Mouse (Mus musculus) bone marrow, adult 2 months (tissue): ENCODE measurements around the gene Nek11. TPM values are rescaled to one million over a fixed set of nuclear protein-coding genes. Genes with fewer than 3 reads are reported as not detected.

Experiments
- H3K27ac ChIP-seq: fragments of 200-500 bp; 2 replicates; pipeline ENCODE4 v1.5.1; 2012; ENCODE audit warnings: low read depth, mild to moderate bottlenecking, control low read depth, inconsistent platforms, low read length; ENCODE audit not compliant: control insufficient read depth, poor library complexity, insufficient read depth
- H3K4me1 ChIP-seq: fragments of 200-500 bp; 2 replicates; pipeline ENCODE4 v1.6.1; 2011; ENCODE audit warnings: low read length; ENCODE audit not compliant: control insufficient read depth, insufficient read depth
- H3K4me3 ChIP-seq: fragments of 200-500 bp; replicated peaks from 2 replicates; pipeline ENCODE3; 2011; ENCODE audit warnings: mild to moderate bottlenecking, low read depth, low read length, control low read depth; ENCODE audit not compliant: control insufficient read depth
- CTCF ChIP-seq: fragments of 200-500 bp; IDR thresholded peaks from 2 replicates; pipeline ENCODE4 v1.5.1; 2011; ENCODE audit warnings: low read length, control low read depth; ENCODE audit not compliant: control insufficient read depth, insufficient read depth
- POLR2A ChIP-seq: fragments of 200-500 bp; IDR thresholded peaks from 2 replicates; pipeline ENCODE4 v1.6.1; 2011; ENCODE audit warnings: low read depth, mild to moderate bottlenecking, control low read depth, low read length, borderline replicate concordance; ENCODE audit not compliant: control insufficient read depth
- WGBS: fragments of 180-500 bp; shearing (Covaris S2); methylation state at CpG from one replicate; pipeline ENCODE4 v1.1.7; 2018; 5-methylcytosine and 5-hydroxymethylcytosine counted together
- polyA plus RNA-seq: library from polyadenylated mRNA; stranded (reverse); fragments of >200 nt; gene quantifications from 2 replicates; pipeline ENCODE4 v1.2.4, GENCODE M21; 2011; ENCODE audit warnings: low replicate concordance; ENCODE audit not compliant: missing spikeins, insufficient read depth, insufficient read length

Gene Nek11
- polyA plus RNA-seq, 1 experiment = not detected

DNA sequence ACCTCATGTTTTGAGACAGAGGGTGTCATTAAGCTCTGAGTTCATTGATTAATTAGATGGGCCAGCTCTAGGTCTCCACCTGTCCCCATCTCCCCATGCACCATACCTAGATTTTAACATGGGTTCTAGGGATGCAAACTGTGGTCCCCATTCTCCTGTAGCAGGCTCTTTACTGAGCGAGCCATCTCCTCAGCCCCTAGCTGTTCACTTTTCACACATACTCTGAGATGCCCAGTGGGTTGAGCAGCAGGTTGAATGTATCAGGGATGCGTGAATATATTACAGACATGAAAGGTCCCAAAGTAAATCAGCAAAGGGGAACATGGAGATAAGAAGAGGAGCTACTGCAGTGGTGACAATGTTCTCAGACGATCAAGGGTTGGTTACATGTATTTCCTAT is 52.8 kb downstream of the Nek11 start:
- Histone ChIP-seq H3K4me1 (no peaks in the 10 kb centered on the region), H3K27ac (no peak overlapping the region), H3K4me3 (no peak overlapping the region)
- TF ChIP-seq CTCF (no peak), POLR2A (no peak)
- whole genome bisulfite sequencing = 76% methylated on average over 3 of the region's 3 CpGs

GRCm38 (mm10) chr9:105332436-105333016 is 62.8 kb downstream of the Nek11 start:
- no peak overlapping the region for H3K27ac ChIP-seq
- H3K4me3 ChIP-seq = no peak overlapping the region
- no peaks in the 10 kb centered on the region for H3K4me1 ChIP-seq
- TF ChIP-seq POLR2A = no peak
- 74% methylated on average over 4 of the region's 4 CpGs for WGBS

- TF ChIP-seq CTCF (no peak), POLR2A (no peak)
- no peaks in the 10 kb centered on the region for H3K4me1 ChIP-seq
- WGBS = 82% methylated on average over 10 of the region's 10 CpGs
- H3K4me3 ChIP-seq = no peak overlapping the region
- H3K27ac ChIP-seq = no peak overlapping the region
These were observed 73.5 kb downstream of the Nek11 start for GRCm38 (mm10) chr9:105321856-105322255.

GRCm38 (mm10) chr9:105313250-105313649 is 82.1 kb downstream of the Nek11 start:
- TF ChIP-seq POLR2A = no peak
- WGBS = 76% methylated on average over 10 of the region's 10 CpGs

GRCm38 (mm10) chr9:105312686-105313085 is 82.6 kb downstream of the Nek11 start:
- no peak for TF ChIP-seq CTCF
- no peak for TF ChIP-seq POLR2A
- Histone ChIP-seq H3K27ac (no peak overlapping the region), H3K4me1 (no peaks in the 10 kb centered on the region), H3K4me3 (no peak overlapping the region)
- WGBS = 87% methylated on average over 1 of the region's 1 CpGs

More at GRCm38 (mm10) chr9:105313250-105313649, 82.1 kb downstream of the Nek11 start:
- Histone ChIP-seq H3K4me1 (no peaks in the 10 kb centered on the region), H3K27ac (no peak overlapping the region), H3K4me3 (no peak overlapping the region)

DNA sequence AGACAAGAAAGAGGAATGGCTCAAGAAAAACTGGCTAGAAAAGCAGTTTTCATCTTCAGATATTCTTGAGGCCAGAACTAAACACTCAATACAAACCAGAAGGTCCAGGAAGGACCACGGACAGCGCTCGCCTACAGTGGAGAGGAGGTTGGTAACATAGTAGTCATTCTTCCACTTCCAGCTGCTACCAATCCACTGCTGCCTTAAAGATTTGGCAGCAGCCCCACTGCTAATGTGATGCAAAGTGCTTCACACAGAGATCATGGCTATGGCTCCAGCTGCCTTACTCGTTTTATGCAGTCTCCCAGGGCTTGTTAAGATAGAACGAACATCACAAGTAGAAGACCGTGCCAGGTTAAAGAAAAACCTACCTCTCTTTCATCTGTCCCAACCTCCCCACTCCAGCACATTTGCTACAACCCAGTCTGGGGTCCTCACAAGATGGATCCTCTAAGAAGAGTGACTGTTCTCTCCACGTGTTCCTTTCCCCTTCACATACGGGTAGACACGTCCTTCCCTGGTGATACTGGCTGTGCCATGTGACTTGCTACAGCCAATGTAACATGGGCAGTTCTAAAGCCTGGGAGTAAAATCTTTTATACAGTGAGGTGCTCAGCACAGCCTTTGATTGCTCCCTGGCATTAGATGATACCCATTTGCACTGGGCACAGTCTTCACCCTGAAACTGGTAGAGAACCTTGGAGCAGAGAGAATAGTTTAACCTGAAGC is 85.6 kb downstream of the Nek11 start:
- TF ChIP-seq POLR2A (no peak), CTCF (no peak)
- no peaks in the 10 kb centered on the region for H3K4me1 ChIP-seq
- 40% methylated on average over 9 of the region's 9 CpGs for WGBS

DNA sequence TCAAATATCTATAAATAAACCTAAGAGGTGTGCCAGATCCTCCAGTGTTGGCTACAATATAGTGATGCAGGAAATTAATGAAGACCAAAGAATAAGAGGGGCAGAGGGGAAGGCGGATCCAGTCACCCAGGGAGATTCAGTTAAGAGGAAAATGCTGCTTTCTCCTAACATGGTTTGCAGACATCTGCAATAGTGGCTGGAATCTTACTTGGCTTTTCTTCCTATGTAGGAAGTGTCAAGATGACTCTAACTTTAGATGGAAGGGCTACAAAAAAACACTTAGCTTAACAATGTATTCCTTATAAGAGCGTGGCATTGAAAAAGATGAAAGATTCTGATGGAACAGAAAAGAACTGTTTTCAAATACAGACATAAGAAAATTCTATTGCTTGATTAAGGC is 89.3 kb downstream of the Nek11 start:
- H3K4me3 ChIP-seq = no peak overlapping the region
- no peak overlapping the region for H3K27ac ChIP-seq
- H3K4me1 ChIP-seq = no peaks in the 10 kb centered on the region
- 79% methylated on average over 2 of the region's 2 CpGs for WGBS
- no peak for TF ChIP-seq CTCF
- no peak for TF ChIP-seq POLR2A

More for the DNA sequence above, 85.6 kb downstream of the Nek11 start:
- H3K4me3 ChIP-seq = no peak overlapping the region
- no peak overlapping the region for H3K27ac ChIP-seq

GRCm38 (mm10) chr9:105302230-105302629 is 93.1 kb downstream of the Nek11 start:
- WGBS = 66% methylated on average over 3 of the region's 3 CpGs
- Histone ChIP-seq H3K27ac (no peak overlapping the region), H3K4me1 (no peaks in the 10 kb centered on the region), H3K4me3 (no peak overlapping the region)
- no peak for TF ChIP-seq CTCF
- TF ChIP-seq POLR2A = no peak

DNA sequence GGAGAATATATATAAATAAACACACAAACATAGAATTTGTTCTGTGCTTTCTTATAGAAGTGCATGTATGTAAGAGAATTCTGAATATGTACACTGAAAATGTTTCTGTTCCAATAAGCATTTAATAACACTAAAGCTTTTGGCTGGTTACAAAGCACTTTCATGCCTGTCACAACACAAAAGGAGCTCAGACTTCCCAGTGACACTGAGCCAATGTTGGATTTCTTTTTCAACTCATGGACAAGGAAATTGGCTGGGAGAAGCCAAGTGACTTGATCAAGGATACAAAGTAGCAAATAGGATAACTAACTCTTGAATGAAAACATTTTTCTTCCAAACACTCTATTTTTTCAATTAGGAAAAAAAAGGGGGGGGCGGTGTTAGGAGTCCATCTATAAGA is 93.9 kb downstream of the Nek11 start:
- H3K4me1 ChIP-seq = no peaks in the 10 kb centered on the region
- H3K27ac ChIP-seq = no peak overlapping the region
- H3K4me3 ChIP-seq = no peak overlapping the region
- TF ChIP-seq POLR2A (no peak), CTCF (no peak)
- WGBS = 84% methylated on average over 1 of the region's 1 CpGs
